ENCODE assay signal across 18 mouse cellular contexts in genomic region chr10:12594958-12595357, GRCm38 (mm10).
"Had no signal": no experiment of that assay in that cellular context is flagged by ENCODE, and none has a peak within 500 bp of the region (broad histone marks: within the 10 kb centered on the region; RNA-seq: fewer than 3 reads in every experiment).

No protein-coding gene starts in this region.

- DNase-seq: lung, adult 18-20 months; lung, embryonic 14.5 days; lung, postnatal 10 days; lung, postnatal 4 days; midbrain, embryonic 14.5 days; right cerebral cortex, adult 18-20 months; right cerebral cortex, postnatal 25 days; right cerebral cortex, postnatal 4 days; spleen, adult 18-20 months; thymus, adult 18-20 months; thymus, postnatal 14 days; thymus, postnatal 36 days had no signal

- H3K27ac ChIP-seq: midbrain, embryonic 10.5 days; midbrain, embryonic 12.5 days; neural tube, embryonic 13.5 days; neural tube, embryonic 15.5 days had no signal

- H3K4me2 ChIP-seq: lung, embryonic 14.5 days; midbrain, embryonic 12.5 days; neural tube, embryonic 13.5 days; neural tube, embryonic 15.5 days had no signal

- H3K4me3 ChIP-seq: midbrain, embryonic 10.5 days; midbrain, embryonic 12.5 days; myocyte; neural tube, embryonic 13.5 days; neural tube, embryonic 15.5 days had no signal

- H3K9me3 ChIP-seq: midbrain, embryonic 10.5 days; midbrain, embryonic 12.5 days; neural tube, embryonic 13.5 days; neural tube, embryonic 15.5 days had no signal

- H3K9ac ChIP-seq: lung, embryonic 14.5 days; midbrain, embryonic 12.5 days; neural tube, embryonic 13.5 days; neural tube, embryonic 15.5 days had no signal

- H3K36me3 ChIP-seq: midbrain, embryonic 10.5 days; midbrain, embryonic 12.5 days; neural tube, embryonic 13.5 days; neural tube, embryonic 15.5 days had no signal

- H3K27me3 ChIP-seq: midbrain, embryonic 12.5 days; neural tube, embryonic 13.5 days; neural tube, embryonic 15.5 days had no signal

- ATAC-seq: midbrain, embryonic 16.5 days had no signal

- H3K4me1 ChIP-seq: neural tube, embryonic 15.5 days had no signal
